Mouse (Mus musculus): Measurements from ENCODE around the gene Piezo1.

The Piezo1 gene

DNA sequence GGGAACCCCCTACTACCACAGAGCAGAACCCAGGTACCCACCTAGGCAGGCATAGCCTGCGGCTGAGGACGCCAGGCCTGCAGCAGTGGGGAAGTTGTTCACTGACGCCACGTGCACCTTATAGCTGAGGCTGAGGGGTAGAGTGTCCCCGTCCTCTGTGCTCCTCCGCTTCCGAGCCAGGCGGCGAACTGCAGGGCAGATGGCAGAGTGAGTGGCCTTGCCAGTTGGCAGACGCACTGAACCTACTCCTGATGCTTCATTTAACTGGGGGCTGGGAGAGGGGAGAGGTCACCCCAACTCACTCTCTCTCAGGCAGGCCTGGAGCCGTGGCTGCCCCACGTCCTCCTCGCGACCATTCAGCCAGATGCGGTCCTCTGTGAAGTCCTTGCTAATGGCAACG is 111.8 kb downstream of the Piezo1 start:
- in situ Hi-C loops (cut with MboI, MseI): loop anchor here in 1 of 2 experiments (25.0 kb wide), 2 partner anchors 852 to 1123 kb away; partner anchors contain the start of genes Fbxo31 and Map1lc3b

DNA sequence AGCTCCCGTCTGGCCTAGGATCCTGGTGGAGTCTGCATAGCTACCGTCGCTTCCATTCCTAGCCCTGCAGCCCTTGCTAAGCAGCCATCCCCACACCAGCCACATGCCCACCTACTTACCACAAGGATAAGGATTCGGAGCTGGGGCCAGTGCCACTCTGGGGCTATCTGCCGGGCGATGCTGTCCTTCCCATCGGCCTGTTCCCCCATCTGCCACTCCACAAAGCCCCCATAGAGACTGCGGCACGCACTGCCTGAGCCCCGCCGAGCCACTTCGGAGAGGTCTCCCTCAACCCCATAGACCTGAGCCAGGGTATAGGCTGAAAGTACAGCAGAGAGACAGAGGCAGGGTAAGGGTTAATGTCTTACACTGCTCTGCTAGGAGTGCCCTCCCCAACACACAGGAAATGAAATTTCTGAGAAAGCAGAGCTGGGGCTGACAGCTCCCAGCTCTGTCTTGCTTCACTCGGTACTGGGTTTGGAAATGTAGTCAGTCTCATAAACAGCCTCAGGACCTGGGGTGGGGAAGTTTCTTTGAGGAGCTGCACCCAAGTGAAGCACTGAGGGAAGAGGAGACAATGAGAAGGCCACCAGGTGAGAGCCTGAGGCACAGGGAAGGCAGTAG is 113.3 kb downstream of the Piezo1 start:
- in situ Hi-C loops (cut with MboI, MseI): loop anchor here in 1 of 2 experiments (25.0 kb wide), 2 partner anchors 851 to 1124 kb away; partner anchors contain the start of genes Fbxo31 and Map1lc3b

DNA sequence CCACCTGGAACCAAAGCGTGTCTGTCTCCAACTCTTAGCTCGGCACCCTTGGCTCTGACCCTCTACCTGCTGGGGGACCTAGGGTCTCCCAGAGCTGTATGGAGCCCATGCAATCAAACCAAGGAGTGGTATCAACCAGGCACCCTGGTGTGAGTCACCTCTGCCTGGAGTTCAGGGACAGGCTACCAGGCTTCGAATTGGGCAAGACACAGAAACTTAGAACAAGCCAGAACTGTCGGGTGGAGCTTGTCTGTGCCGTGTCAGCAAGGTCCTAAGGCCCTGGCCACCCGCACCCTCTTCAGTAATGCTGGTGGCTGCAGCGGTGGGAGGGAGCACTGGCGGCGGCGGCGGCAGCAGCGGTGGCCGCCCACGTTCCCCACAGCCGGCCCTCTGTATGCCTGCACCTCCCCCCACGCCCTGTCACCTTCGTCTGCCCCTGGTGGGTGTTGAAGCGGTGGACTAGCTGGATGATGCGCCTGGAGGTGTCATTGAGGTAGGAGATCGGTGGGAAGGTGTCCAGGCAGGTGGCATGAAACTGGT is 114.5 kb downstream of the Piezo1 start:
- in situ Hi-C loops (cut with MboI, MseI): loop anchor here in 1 of 2 experiments (25.0 kb wide), 2 partner anchors 849 to 1126 kb away; partner anchors contain the start of genes Fbxo31 and Map1lc3b

DNA sequence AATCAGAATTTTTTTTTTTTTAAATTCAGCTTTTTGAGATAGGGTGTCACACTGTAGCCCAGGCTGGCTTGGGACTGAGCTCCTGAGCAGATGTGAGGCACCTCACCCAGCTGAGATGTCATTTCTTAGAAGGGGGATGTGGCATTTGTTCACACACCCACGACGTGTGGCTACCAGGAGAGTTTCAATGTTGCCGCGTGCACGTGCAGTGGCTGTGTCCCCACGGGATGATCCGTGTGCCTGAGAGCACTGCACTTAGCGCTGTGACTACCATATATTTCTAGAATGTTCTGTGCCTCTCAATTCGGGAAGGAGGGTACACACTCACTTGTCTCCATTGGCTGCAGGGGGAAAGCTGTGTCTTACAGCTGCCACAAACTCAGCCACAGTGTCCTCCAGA is 115.0 kb downstream of the Piezo1 start:
- in situ Hi-C loops (cut with MboI, MseI): loop anchor here in 1 of 2 experiments (25.0 kb wide), 2 partner anchors 849 to 1126 kb away; partner anchors contain the start of genes Fbxo31 and Map1lc3b

DNA sequence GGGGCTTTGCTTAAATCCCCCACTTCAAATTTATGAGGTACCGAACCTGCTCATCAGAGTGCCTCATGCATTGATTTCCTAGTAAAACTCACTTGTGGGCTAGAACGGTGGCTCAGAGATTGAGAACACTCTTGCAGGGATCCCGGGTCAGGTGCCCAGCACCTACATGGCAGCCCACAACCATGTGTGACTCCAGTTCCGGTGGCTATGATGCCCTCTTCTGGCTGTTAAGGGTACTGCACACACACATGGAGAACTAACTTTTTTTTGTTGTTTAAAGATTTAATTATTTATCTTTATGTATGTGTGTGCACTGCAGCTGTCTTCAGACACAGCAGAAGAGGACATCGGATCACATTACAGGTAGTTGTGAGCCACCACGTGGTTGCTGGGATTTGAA is 115.8 kb downstream of the Piezo1 start:
- in situ Hi-C loops (cut with MboI, MseI): loop anchor here in 1 of 2 experiments (25.0 kb wide), 2 partner anchors 848 to 1127 kb away; partner anchors contain the start of genes Fbxo31 and Map1lc3b

DNA sequence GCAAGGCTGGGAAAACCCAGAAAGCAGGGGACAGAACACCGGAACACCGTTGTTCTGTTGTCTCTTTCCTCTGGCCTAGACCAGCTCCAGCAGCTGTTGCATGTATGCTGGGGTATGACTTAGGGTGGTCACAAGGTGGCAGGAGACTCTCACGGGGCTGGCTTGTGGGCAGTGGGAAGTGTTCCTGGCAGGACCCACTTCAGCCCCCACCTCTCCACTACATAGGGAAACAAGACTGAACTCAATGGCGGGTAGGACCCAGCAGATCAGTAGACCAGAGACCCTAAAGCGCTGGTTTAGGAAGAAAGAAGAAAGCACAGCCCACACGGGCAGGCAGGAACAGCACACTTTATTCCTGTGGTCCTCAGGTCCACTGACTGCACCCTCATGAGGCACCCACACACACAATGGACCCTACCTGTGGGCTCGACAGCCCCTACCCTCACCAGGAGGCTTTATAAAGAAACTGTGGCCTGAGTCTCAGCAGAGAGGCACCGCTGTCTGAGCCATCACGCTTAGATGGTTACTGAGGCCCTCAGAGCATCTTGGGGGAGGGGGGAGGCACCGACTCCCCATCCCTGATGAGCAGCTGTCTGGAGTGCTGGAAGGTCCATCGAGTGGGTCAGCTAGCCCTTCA is 117.7 kb downstream of the Piezo1 start:
- in situ Hi-C loops (cut with MboI, MseI): loop anchor here (5.0 to 25.0 kb wide), 5 partner anchors 39 to 1129 kb away; partner anchors contain the start of genes Cdt1 (in 1 of the 2), Fbxo31 (in 1 of the 2), Map1lc3b (in 1 of the 2) and Zfpm1 (in 1 of the 2)

DNA sequence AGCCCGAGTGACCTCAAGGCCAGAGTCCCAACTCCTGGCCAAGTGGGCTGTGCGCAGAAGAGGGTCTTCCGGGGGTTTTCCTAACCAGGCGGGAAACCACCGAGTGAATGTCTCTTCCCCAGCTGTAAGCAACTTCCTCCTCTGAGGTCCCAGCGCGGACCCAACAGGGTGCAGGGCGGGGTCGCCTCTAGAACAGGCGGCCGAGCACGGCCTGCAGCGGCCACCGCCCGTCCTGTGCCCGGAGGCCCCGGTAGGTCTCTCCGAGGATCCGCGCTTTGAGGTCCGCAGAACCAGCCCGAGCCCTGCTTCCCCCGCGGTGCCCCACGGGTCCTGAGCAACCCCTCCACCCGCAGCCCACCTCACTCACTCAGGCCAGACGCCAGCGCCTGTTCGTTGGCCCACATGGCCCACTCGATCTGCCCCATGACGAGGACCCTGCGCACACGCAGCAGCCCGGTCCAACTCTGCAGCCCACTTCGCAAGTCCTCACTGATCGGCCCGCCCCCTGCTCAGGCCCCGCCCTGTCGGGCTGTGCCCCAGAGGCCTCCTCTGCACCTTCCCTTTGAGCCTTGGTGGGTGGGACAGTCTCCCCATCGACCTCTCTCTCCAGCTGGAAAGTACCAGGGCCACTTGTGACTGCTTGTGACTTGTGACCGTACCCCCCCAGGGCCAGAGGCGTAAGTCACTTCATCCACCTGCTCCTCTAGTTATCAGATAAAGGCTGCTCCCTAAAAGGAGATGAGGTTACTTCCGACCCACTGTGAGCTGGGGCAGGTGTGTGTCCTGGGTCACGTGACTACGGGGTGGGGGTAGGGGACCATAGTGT is 118.5 kb downstream of the Piezo1 start, which contains the start of gene Cyba:
Gene Cyba (minus strand): TSS at position 488 of the 826 bp plus-strand sequence.
- in situ Hi-C loops (cut with MboI, MseI): loop anchor here (5.0 to 25.0 kb wide), 5 partner anchors 40 to 1130 kb away; partner anchors contain the start of genes Cdt1 (in 1 of the 2), Fbxo31 (in 1 of the 2), Map1lc3b (in 1 of the 2) and Zfpm1 (in 1 of the 2)
